Mouse (Mus musculus) regulatory T cell (primary cell): ENCODE measurements around the gene Slc41a3.

Experiments used
- in situ Hi-C: fragments of 300-600 bp; cut with MboI, MseI; formaldehyde crosslinking; loops from one replicate; pipeline ENCODE4 v1.15.1; 2025; ENCODE audit warnings: high pct_unique_total_duplicates

Slc41a3 gene

DNA sequence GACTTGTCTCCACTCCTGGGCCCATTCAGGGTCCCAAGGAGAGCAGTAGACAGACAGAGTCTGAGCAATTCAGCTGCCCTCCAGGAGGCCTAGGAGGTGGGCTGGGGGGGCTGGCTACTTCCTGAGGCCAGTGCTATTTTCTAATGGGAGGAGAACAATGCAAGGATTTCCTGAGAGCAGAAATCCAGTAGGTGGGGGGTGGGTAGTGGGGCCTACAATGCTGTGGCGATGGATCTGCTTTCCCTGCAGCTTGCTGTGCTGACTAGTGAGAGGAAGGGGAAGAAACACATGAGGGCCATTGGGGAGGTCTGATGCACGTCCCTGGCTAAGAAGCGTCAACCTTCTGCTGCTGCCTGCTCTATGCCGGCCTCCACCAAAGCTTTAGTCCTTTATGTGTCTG lies 74.2 kb downstream of the Slc41a3 start:
- in situ Hi-C loops: no loop called here

DNA sequence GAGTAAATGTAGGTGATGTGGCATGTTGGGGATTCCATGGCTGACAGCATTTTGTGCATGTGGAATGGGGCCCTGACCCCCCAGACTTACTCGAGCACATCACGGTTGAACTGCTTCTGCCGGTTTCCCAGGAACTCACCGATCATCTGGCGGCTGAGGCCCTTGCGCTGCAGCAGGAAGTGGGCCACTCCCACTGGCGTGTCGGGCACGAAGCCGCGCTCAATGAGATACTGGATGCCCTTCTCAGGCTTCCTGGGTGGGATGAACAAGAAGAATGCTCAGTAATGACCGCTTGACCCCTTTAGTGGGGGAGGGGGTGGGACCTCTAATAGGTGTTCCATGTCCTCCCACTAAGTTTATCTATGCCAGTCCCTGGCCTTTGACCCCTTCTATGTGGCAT lies 75.9 kb downstream of the Slc41a3 start:
- in situ Hi-C loops: no loop called here

DNA sequence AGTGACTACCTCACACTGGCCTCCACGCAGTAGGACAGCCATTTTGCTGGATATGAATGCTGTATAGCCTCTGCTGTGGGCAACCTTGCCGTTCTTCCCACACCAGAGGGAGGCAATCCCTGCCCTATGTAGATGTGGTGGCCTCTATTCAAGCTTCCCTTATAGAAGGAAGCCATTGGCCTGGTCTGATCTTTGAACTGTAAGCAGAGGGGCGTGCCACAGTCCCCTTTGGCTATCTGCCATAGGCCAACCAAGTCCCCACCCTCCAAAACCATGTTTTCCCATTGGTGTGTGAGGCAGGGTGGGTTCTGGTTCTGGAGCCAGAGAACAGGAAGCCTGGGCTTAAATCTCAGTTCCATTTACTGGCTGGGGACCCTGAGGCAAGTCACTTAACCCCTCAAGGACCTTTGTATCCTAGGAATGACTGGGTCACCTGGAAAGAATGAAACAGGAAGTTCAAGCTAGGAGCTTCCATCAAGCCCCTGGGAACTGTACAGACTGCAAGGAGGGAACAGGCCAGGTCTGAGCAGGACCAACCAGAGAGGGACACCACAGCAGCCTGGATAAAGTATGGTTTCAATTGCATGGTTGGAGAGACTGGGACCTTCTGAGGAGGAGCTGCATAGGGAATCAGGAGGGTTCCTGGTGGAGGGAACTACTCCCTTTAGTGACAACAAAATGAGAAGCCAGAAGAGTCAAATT lies 79.5 kb downstream of the Slc41a3 start:
- in situ Hi-C loops: no loop called here

DNA sequence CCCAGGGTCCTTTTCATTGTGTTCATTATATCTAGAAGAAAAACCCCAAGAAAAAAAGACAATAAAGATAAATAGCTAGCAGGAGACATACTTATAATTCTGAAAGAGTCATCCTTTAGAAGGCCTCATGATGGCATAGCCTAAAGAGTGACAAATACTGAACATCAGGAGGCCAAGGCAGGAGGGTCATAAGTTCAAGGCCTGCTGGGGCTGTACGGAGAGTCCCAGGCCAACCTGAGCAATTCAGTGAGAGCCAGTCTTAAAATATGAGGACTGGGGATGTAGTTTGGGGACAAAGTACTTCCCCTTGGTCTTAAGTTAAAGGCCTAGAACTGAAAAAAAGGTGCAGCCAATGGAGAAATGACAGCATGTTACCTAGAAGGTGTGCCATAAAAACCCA lies 82.3 kb downstream of the Slc41a3 start:
- in situ Hi-C loops: no loop called here

DNA sequence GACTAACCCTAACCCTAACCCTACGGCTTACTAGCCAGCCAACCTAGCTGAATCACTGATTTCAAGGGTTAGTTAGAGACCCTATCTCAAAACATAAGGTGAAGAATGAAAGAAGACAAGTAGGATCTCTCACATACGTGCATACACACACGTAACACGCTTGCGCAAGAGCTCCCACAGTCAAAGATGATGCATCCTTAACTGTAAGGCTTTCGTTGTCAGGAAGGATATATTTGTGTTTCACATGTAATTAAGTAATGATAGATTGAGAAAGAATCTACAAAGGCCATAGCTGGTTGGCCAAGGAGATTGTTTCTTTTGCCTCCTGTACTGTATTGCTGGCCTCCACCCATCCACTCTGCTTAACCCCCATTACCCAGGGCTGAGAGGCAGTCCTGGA lies 83.5 kb downstream of the Slc41a3 start:
- in situ Hi-C loops: no loop called here

DNA sequence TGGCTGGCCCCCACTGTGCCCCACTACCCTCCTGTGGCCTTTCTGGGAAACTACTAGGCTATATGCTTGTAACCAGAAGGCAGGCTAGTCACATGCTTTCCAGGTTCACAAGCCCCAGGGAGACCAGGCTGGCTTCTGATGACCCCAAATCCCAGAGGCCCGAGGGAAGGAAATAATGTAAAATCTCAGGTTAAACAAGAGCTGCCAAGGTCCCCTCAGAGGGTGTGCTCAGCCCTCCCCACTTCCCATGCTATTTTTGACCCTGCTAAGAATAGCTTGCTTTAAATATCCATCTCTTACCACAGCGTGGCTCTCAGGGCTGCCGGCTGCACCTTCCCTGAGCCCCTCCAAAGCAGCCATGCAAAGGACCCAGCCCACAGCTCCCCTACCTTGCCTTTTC lies 84.2 kb downstream of the Slc41a3 start:
- in situ Hi-C loops: no loop called here

DNA sequence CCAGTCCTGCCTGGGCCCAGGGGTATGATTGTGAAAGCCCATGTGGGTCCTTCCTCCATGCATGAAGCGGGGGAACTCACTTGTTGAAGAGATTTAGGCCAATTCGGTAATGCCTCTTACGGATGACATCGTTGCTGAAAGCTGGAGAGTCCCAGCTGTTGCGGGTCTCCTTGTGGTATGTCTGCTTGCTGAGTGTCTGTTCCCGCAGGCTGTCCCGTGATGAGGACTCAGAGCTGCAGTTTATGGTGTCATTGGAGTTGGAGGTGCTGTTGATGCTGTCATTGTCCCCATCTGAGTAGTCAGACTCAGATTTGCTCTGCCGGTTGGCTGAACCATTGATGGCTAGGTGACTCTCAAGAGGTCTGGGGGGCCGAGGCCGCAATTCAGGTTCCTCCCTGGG lies 85.0 kb downstream of the Slc41a3 start:
- in situ Hi-C loops: no loop called here

DNA sequence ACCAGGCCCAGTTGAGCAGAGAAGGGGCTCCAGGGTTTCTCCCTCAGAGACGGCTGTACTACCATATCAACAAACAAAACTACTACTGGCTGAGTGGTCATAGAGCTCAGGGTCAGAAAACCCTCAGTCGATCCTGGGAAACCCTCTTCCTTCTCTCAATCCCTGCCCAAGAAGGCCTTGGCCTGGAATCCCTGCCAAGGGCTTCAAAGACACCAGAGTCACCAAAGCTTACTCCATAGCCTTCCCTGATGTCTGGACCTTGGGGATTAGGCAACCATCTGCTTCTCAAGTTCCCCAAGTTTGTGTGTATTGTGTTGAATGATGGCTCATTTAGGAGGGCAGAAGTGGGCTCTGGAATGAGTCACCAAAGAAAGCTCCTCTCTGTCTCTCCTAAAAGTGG lies 87.4 kb downstream of the Slc41a3 start:
- in situ Hi-C loops: no loop called here

DNA sequence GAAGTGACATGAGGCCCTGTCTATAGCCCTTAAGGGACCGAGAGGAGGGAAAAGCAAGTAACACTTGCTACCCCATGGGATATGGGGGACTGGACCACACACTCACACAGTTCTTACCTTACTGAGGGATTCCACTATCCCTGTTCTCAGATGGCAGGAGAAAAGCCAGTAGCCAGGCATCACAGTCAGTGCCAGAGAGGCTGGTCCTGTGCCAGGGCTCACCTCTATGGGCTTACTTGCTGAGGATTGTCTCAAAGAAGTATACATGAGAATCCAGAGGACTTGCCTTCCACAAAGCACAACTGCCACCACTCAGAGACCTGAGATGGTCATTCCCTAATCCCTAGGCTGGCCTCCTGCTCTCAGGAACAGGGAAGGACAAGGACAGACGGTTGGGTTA lies 87.9 kb downstream of the Slc41a3 start:
- in situ Hi-C loops: no loop called here

DNA sequence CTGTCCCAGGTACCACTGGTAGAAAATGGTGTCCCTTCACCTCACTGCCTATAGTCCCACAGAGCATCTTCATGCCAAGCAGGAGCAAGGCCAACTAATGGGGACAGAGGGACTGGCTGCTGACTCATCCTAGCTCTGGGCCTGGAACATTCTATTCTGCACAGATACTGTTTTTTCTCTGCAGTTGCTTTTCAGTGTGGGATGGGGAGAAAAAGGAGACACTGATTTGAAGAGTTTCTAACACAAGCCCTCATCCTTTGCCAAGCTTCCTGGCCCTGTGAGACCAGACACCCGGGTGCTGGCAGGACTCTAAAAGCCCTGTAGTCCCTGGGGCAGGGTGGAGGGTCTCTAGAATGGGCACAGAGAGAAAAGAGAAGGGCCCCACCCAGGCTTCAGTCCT lies 91.2 kb downstream of the Slc41a3 start:
- in situ Hi-C loops: no loop called here
